Mouse (Mus musculus) thymus, adult 2 months (tissue): ENCODE data around the gene Cpeb1.

Experiments
- CTCF ChIP-seq: fragments of 200-500 bp; IDR thresholded peaks from 2 replicates; pipeline ENCODE4 v1.5.1; 2012; ENCODE audit warnings: mild to moderate bottlenecking, control low read depth, low read length, moderate library complexity, borderline replicate concordance; ENCODE audit not compliant: control insufficient read depth, poor library complexity, insufficient read depth; ENCODE audit errors: extremely low read depth
- POLR2A ChIP-seq: fragments of 200-500 bp; IDR thresholded peaks from 2 replicates; pipeline ENCODE4 v1.6.1; 2012; ENCODE audit warnings: mild to moderate bottlenecking, low read length, control low read depth, moderate library complexity; ENCODE audit not compliant: control insufficient read depth, poor library complexity, insufficient read depth; ENCODE audit errors: extremely low read depth

GRCm38 (mm10) chr7:81326043-81326442 is 129.2 kb downstream of the Cpeb1 start:
- TF ChIP-seq CTCF (no peak), POLR2A (no peak)
